Mouse (Mus musculus) stomach, postnatal 0 days (tissue): Measurements from ENCODE around the gene Ermp1. TPM values are rescaled to one million over a fixed set of nuclear protein-coding genes. Genes with fewer than 3 reads are reported as not detected.

Experiments
- ATAC-seq: fragments of 200-750 bp; cut with Nextera tagmentation; 2 replicates; pipeline ENCODE4 v1.8.0; 2017; ENCODE audit not compliant: low FRiP score, low TSS enrichment
- DNase-seq: peaks from one replicate; pipeline ENCODE4 v3.0.0-alpha.2; 2016; ENCODE audit warnings: low spot score
- H3K27ac ChIP-seq: fragments of 300-500 bp; sonication (generic); replicated peaks from 2 replicates; pipeline ENCODE4 v1.5.1; 2014; ENCODE audit warnings: mild to moderate bottlenecking, control low read depth
- H3K27me3 ChIP-seq: fragments of 300-500 bp; sonication (generic); 2 replicates; pipeline ENCODE4 v1.6.1; 2014; ENCODE audit warnings: low read length; ENCODE audit not compliant: control insufficient read depth, insufficient read depth
- H3K36me3 ChIP-seq: fragments of 300-500 bp; sonication (generic); 2 replicates; pipeline ENCODE4 v1.6.1; 2014; ENCODE audit warnings: low read length, mixed read lengths; ENCODE audit not compliant: control insufficient read depth, insufficient read depth
- H3K4me1 ChIP-seq: fragments of 300-500 bp; sonication (generic); replicated peaks from 2 replicates; pipeline ENCODE4 v1.6.1; 2014; ENCODE audit warnings: antibody characterized with exemption; ENCODE audit not compliant: control insufficient read depth, insufficient read depth
- H3K4me2 ChIP-seq: fragments of 300-500 bp; sonication (generic); replicated peaks from 2 replicates; pipeline ENCODE4 v1.6.1; 2014; ENCODE audit warnings: low read depth, mild to moderate bottlenecking, control low read depth, moderate library complexity
- H3K4me3 ChIP-seq: fragments of 300-500 bp; sonication (generic); 2 replicates; pipeline ENCODE4 v1.5.1; 2014; ENCODE audit warnings: low read depth, low read length, control low read depth
- H3K9ac ChIP-seq: fragments of 300-500 bp; sonication (generic); 2 replicates; pipeline ENCODE4 v1.6.1; 2014; ENCODE audit warnings: mild to moderate bottlenecking, low read length, control low read depth, mixed read lengths
- H3K9me3 ChIP-seq: fragments of 300-500 bp; sonication (generic); 2 replicates; pipeline ENCODE4 v1.6.1; 2016; ENCODE audit warnings: low read length; ENCODE audit not compliant: control insufficient read depth
- CTCF ChIP-seq: IDR thresholded peaks from 2 replicates; pipeline ENCODE4 v1.5.1; 2016; ENCODE audit warnings: antibody characterized with exemption, low read depth, mild to moderate bottlenecking, moderate library complexity
- EP300 ChIP-seq: optimal IDR thresholded peaks from 2 replicates; pipeline ENCODE3; 2016; ENCODE audit warnings: antibody characterized with exemption
- WGBS: fragments of 180-500 bp; shearing (Covaris S2); extraction: QIAGEN DNeasy Blood & Tissue Kit; methylation state at CpG from one replicate; pipeline ENCODE4 v1.1.7; 2014; 5-methylcytosine and 5-hydroxymethylcytosine counted together
- polyA plus RNA-seq: library from polyadenylated mRNA; unstranded; fragments of >200 nt; fragmentation: Nextera tagmentation; extraction: Ambion mirVana; gene quantifications from 2 replicates; pipeline ENCODE4 v1.2.1, GENCODE M21; 2015

The Ermp1 gene
- polyA plus RNA-seq, result 19.9 and 23.0 TPM in 2 replicates

DNA sequence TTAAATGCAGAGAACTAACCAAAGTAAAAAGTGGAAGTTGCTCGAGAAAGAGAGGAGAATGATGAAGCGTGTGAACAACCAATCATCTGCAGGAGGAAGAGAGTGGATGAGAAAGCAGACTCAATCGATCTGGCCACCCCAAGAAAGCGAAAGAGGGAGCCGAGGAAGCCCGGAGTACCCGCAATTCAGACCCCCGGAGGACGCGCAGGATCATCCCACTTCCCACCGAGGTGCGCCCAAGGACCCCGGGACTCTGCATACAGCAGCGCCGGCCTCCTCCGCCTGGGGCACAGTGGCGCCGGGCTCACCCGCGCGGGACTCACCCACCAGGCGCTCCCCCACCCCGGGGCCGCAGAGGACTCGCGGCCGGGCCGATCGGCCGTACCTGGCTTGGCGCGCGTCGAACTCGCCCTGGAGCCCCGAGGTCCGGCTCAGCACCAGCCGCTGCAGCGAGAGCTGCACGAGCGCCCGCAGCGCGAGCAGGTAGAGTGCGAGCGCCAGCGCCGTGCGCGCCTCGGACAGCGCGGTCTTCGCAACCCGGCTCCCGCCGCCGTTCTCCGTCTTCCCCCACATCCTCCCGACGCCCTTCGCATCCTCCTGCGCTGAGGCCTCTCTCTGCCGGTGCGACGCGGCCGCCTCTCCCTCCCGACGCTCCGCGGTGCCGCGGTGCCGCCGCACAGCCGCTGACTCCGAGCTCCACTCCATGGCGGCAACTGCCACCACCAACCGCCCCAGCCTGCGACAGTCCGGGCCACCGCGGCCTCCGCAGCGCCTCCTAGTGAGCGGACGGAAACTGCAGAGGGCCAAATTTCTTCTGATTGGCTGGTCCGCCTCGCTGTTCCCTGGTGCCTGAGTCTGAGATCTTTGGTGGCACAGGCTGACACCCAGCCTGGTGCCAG, at the start of gene Ermp1:
TSS of gene Ermp1 (minus strand) at position 765 of the 899 bp plus-strand sequence.
- Histone ChIP-seq H3K9ac (peak within 1 kb of the TSS; percentile 90), H3K4me3 (peak within 1 kb of the TSS; percentile 95), H3K27me3 (no peaks in the 10 kb centered on the region), H3K4me1 (no peaks in the 10 kb centered on the region), H3K27ac (peak within 1 kb of the TSS; percentile 94), H3K4me2 (peak within 1 kb of the TSS; percentile 52), H3K36me3 (no peaks in the 10 kb centered on the region), H3K9me3 (no peaks in the 10 kb centered on the region)
- DNase-seq (peak; percentile 96), ATAC-seq (peak; percentile 94)
- under 1% methylated on average over 77 of the region's 90 CpGs for WGBS
- TF ChIP-seq CTCF (peak; percentile 98), EP300 (no peak)

- WGBS, result 54% methylated on average over 3 of the region's 3 CpGs
- Histone ChIP-seq H3K9ac (no peak within 1 kb of the TSS), H3K27me3 (no peaks in the 10 kb centered on the region), H3K4me1 (no peaks in the 10 kb centered on the region), H3K27ac (no peak within 1 kb of the TSS), H3K4me2 (no peak within 1 kb of the TSS), H3K36me3 (no peaks in the 10 kb centered on the region), H3K4me3 (no peak within 1 kb of the TSS), H3K9me3 (no peaks in the 10 kb centered on the region)
- no peak for TF ChIP-seq EP300
- DNase-seq, result no peak
- no peak for ATAC-seq
Measured at GRCm38 (mm10) chr19:29697245-29697874, 49.1 kb upstream of the Ermp1 start, which contains the start of gene Mlana. TSS of gene Mlana (plus strand) at chr19:29697824.

GRCm38 (mm10) chr19:29696840-29697239, 48.6 kb upstream of the Ermp1 start:
- no peak for DNase-seq
- Histone ChIP-seq H3K9ac (no peak overlapping the region), H3K4me2 (no peak overlapping the region), H3K4me3 (no peak overlapping the region), H3K9me3 (no peaks in the 10 kb centered on the region), H3K4me1 (no peaks in the 10 kb centered on the region), H3K27ac (no peak overlapping the region), H3K27me3 (no peaks in the 10 kb centered on the region), H3K36me3 (no peaks in the 10 kb centered on the region)
- TF ChIP-seq CTCF (no peak), EP300 (no peak)
- ATAC-seq, result no peak

DNA sequence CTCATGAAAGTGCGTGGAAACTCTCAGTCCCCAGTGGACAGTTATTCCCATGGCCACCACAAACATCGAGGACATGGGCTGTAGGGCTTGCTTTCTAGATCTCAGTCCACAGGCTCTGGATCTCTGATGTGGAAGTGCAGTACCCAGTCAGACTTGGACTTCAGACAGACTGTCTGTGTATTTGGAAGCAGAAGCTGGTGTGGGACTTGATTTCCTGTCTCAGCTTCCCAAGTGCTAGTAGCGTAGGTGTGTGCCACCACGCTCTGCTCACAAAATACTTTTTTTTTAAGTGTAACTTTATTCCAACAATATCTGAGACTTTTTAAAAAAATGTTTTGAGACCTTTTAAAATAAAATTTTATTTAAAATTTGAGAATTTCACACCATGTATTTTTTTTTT, 48.1 kb upstream of the Ermp1 start:
- Histone ChIP-seq H3K4me1 (no peaks in the 10 kb centered on the region), H3K4me3 (no peak overlapping the region), H3K27me3 (no peaks in the 10 kb centered on the region), H3K4me2 (no peak overlapping the region), H3K27ac (no peak overlapping the region), H3K36me3 (no peaks in the 10 kb centered on the region), H3K9ac (no peak overlapping the region), H3K9me3 (no peaks in the 10 kb centered on the region)
- 95% methylated on average over 4 of the region's 4 CpGs for WGBS
- ATAC-seq, result no peak
- no peak for DNase-seq
- no peak for TF ChIP-seq EP300
- no peak for TF ChIP-seq CTCF

- DNase-seq (no peak), ATAC-seq (no peak)
- Histone ChIP-seq H3K4me3 (no peak overlapping the region), H3K27ac (no peak overlapping the region), H3K36me3 (no peaks in the 10 kb centered on the region), H3K9me3 (no peaks in the 10 kb centered on the region), H3K9ac (no peak overlapping the region), H3K4me2 (no peak overlapping the region), H3K4me1 (no peaks in the 10 kb centered on the region), H3K27me3 (no peaks in the 10 kb centered on the region)
- no peak for TF ChIP-seq CTCF
- TF ChIP-seq EP300, result no peak
- WGBS, result 92% methylated on average over 10 of the region's 10 CpGs
Measured at GRCm38 (mm10) chr19:29695071-29695470, 46.9 kb upstream of the Ermp1 start.
